In genomic region chr7:122344656-122345055, GRCm38 (mm10) we compare ENCODE assay signal across 11 mouse cellular contexts. TPM values are rescaled to one million over a fixed set of nuclear protein-coding genes. Genes with fewer than 3 reads are reported as not detected.
DNase-seq lines count a peak whose midpoint lies in the region.
"Had no signal": no experiment of that assay in that cellular context is flagged by ENCODE, and none has a peak within 500 bp of the region (broad histone marks: within the 10 kb centered on the region; RNA-seq: fewer than 3 reads in every experiment).

No protein-coding gene starts in this region.

- intact Hi-C loops in left cerebral cortex, postnatal 10 days (cut with DNase I) = no loop called here

- peak; percentile 44 to 59 for DNase-seq in cerebellum, postnatal 10 days
- no peak for DNase-seq in cerebellum, adult 9-11 months
- DNase-seq in left cerebral cortex, postnatal 10 days (ENCODE audit: extremely low spot score in 1 of 2, low spot score in 2 of 2) = peak; percentile 35 to 40
- no peak for DNase-seq in left cerebral cortex, adult 9 months (ENCODE audit: low spot score in 2 of 2)
- peak; percentile 43 for DNase-seq in urinary bladder, postnatal 14 days (ENCODE audit: low spot score)
- DNase-seq in urinary bladder, postnatal 36 days (ENCODE audit: low spot score in 2 of 2) = no peak
- no peak for DNase-seq in heart, postnatal 4 days
- no peak for DNase-seq in thymus, adult 18-20 months
- DNase-seq: adrenal gland, postnatal 25 days; cerebellum, postnatal 14 days; heart, adult 11 months had no signal

RNA-seq across cellular contexts. Expression of gene Prkcb, which starts 56.1 kb away (rescaled TPM):
- total RNA-seq in left cerebral cortex, postnatal 10 days (2021) = 100 to 1,000 TPM; 792 to 820 TPM
- 1 to 10 TPM; 2.1 to 3.0 TPM for total RNA-seq in heart, postnatal 4 days (2021)

Comparison
In these comparisons a context has a peak if more than half of its experiments do, and no peak if none do; other contexts are left out.
1. DNase-seq: peak in cerebellum, postnatal 10 days (2 of 2), left cerebral cortex, postnatal 10 days (2 of 2) and urinary bladder, postnatal 14 days (single experiment); none in cerebellum, adult 9-11 months (single experiment), left cerebral cortex, adult 9 months (0 of 2), urinary bladder, postnatal 36 days (0 of 2), heart, postnatal 4 days (single experiment) and thymus, adult 18-20 months (0 of 2).
2. RNA of gene Prkcb, which starts 56.1 kb away (total RNA-seq): 792 to 820 TPM in left cerebral cortex, postnatal 10 days; 2.1 to 3.0 TPM in heart, postnatal 4 days; every median in the first group is over 100 times any median in the second.